Comparison of ENCODE assay signal across 17 mouse cellular contexts in genomic region chr1:192359212-192359611, GRCm38 (mm10).
A peak's percentile ranks its signal among the peaks of the same experiment; 100 is the strongest.
DNase-seq lines count a peak whose midpoint lies in the region.
"Had no signal": no experiment of that assay in that cellular context is flagged by ENCODE, and none has a peak within 500 bp of the region (broad histone marks: within the 10 kb centered on the region; RNA-seq: fewer than 3 reads in every experiment).

No protein-coding gene starts in this region.

- intact Hi-C loops in left cerebral cortex, postnatal 36 days (cut with DNase I) = no loop called here
- intact Hi-C loops in left cerebral cortex, postnatal 10 days (cut with DNase I) = no loop called here

- DNase-seq in frontal cortex, postnatal 36 days (ENCODE audit: low spot score in 2 of 2) = peak; percentile 50 to 54
- no peak for DNase-seq in frontal cortex, postnatal 14 days (ENCODE audit: low spot score in 2 of 2)
- peak; percentile 42 to 55 for DNase-seq in left cerebral cortex, postnatal 36 days (ENCODE audit: low spot score in 2 of 2)
- no peak for DNase-seq in left cerebral cortex, postnatal 10 days (ENCODE audit: extremely low spot score in 1 of 2, low spot score in 2 of 2)
- DNase-seq in brain, adult 2 months (ENCODE audit: low read depth, low spot score) = peak; percentile 73
- DNase-seq in telencephalon, adult 2 months (ENCODE audit: low read depth, low spot score) = peak; percentile 60
- DNase-seq: adrenal gland, adult 2 months; adrenal gland, postnatal 14 days; cerebellum, adult 11-12 months; cerebellum, adult 8-10 months; cerebellum, postnatal 10 days; cerebellum, postnatal 36 days; embryo, embryonic 11 days; gastrocnemius, postnatal 25 days; heart, adult 18-20 months; heart, postnatal 10 days; heart, postnatal 36 days had no signal

Comparison
In these comparisons a context has a peak if more than half of its experiments do, and no peak if none do; other contexts are left out.
1. DNase-seq: peak in frontal cortex, postnatal 36 days (2 of 2), left cerebral cortex, postnatal 36 days (2 of 2), brain, adult 2 months (single experiment) and telencephalon, adult 2 months (single experiment); none in frontal cortex, postnatal 14 days (0 of 2) and left cerebral cortex, postnatal 10 days (0 of 2).